Comparison of ENCODE assay signal across 20 mouse cellular contexts in the genomic region with DNA sequence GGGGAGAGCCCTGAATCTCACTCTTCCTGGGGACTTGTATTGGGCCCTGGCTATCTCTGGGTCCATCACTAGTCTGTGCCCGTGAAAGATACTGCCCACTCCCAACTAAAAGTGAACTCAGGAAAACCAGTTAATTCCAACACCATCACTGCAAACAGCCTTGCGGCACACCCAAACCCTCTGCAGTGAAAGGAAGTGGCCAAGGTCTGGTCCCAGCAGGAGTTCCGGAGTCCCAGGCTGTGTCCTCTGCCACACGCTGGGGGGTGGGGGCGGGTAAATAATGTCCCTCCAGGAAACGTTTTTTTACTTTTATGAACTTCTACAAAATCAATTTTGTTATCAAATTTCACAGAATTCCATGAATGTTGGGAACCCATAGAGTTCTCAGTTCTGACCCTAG. TPM values are rescaled to one million over a fixed set of nuclear protein-coding genes. Genes with fewer than 3 reads are reported as not detected.
"Had no signal": no experiment of that assay in that cellular context is flagged by ENCODE, and none has a peak within 500 bp of the region (broad histone marks: within the 10 kb centered on the region; RNA-seq: fewer than 3 reads in every experiment).

No protein-coding gene starts in this region.

- H3K27ac ChIP-seq: liver, embryonic 13.5 days; liver, embryonic 15.5 days; macrophage; midbrain, embryonic 10.5 days; midbrain, embryonic 12.5 days; neural tube, embryonic 12.5 days; stomach, embryonic 15.5 days; stomach, postnatal 0 days had no signal

- H3K36me3 ChIP-seq: liver, embryonic 13.5 days; liver, embryonic 15.5 days; midbrain, embryonic 10.5 days; midbrain, embryonic 12.5 days; neural tube, embryonic 12.5 days; stomach, embryonic 15.5 days had no signal

- H3K4me1 ChIP-seq: liver, embryonic 13.5 days; liver, embryonic 15.5 days had no signal

- ATAC-seq: liver, postnatal 0 days; lung, postnatal 0 days; midbrain, embryonic 16.5 days had no signal

- H3K9ac ChIP-seq: liver, embryonic 13.5 days; liver, embryonic 15.5 days; liver, postnatal 0 days; lung, embryonic 14.5 days; midbrain, embryonic 12.5 days; neural tube, embryonic 12.5 days; stomach, embryonic 15.5 days had no signal

- H3K9me3 ChIP-seq: liver, embryonic 13.5 days; liver, embryonic 15.5 days; midbrain, embryonic 10.5 days; midbrain, embryonic 12.5 days; neural tube, embryonic 12.5 days; stomach, embryonic 15.5 days had no signal

- DNase-seq: liver, embryonic 13.5 days; liver, postnatal 0 days; lung, embryonic 14.5 days; lung, postnatal 14 days; lung, postnatal 36 days; midbrain, embryonic 14.5 days; right cerebral cortex, postnatal 14 days; thymus, adult 2 months; thymus, postnatal 36 days had no signal

- H3K27me3 ChIP-seq: stomach, embryonic 15.5 days had no signal

- H3K4me3 ChIP-seq: liver, embryonic 13.5 days; liver, embryonic 15.5 days; midbrain, embryonic 10.5 days; midbrain, embryonic 12.5 days; neural tube, embryonic 12.5 days; stomach, embryonic 15.5 days had no signal

RNA-seq across cellular contexts. Expression of a gene that starts 6.3 kb away (rescaled TPM):
- total RNA-seq: megakaryocyte progenitor cell, adult 5-6 weeks; megakaryocyte-erythroid progenitor cell, adult 5-6 weeks had no signal
- polyA plus RNA-seq: macrophage had no signal
